Mouse (Mus musculus): Measurements from ENCODE around the gene Cd81. TPM values are rescaled to one million over a fixed set of nuclear protein-coding genes. Genes with fewer than 3 reads are reported as not detected.

Cd81 gene
- polyA plus RNA-seq, 1 experiment from 2014 or later, result 332 TPM

GRCm38 (mm10) chr7:143067469-143067868 is 14.9 kb downstream of the Cd81 start:
- no peak for ATAC-seq (ENCODE audit: insufficient number of reproducible peaks, insufficient read depth, low FRiP score, low TSS enrichment)
- 64% methylated on average over 2 of the region's 2 CpGs for WGBS
- H3K9ac ChIP-seq, result no peak overlapping the region
- H3K4me3 ChIP-seq, result no peak overlapping the region
- no peaks in the 10 kb centered on the region for H3K27me3 ChIP-seq
- H3K4me1 ChIP-seq, result peaks cover 18% of the 10 kb centered on the region
- no peaks in the 10 kb centered on the region for H3K9me3 ChIP-seq
- no peak overlapping the region for H3K4me2 ChIP-seq (replicated peaks)
- no peak overlapping the region for H3K27ac ChIP-seq
- peaks cover 50% of the 10 kb centered on the region for H3K36me3 ChIP-seq

GRCm38 (mm10) chr7:143067897-143068296 is 15.4 kb downstream of the Cd81 start:
- no peak for ATAC-seq (ENCODE audit: insufficient number of reproducible peaks, insufficient read depth, low FRiP score, low TSS enrichment)
- H3K4me2 ChIP-seq (replicated peaks), result peak overlapping the region; percentile 46
- H3K36me3 ChIP-seq, result peaks cover 46% of the 10 kb centered on the region
- 91% methylated on average over 3 of the region's 3 CpGs for WGBS
- no peaks in the 10 kb centered on the region for H3K27me3 ChIP-seq
- H3K9me3 ChIP-seq, result no peaks in the 10 kb centered on the region
- no peak overlapping the region for H3K9ac ChIP-seq
- H3K4me3 ChIP-seq, result no peak overlapping the region
- H3K4me1 ChIP-seq, result peaks cover 18% of the 10 kb centered on the region
- peak overlapping the region; percentile 87; the same call in 1 of the 2 replicates for H3K27ac ChIP-seq

- no peaks in the 10 kb centered on the region for H3K9me3 ChIP-seq
- peak overlapping the region; percentile 46 for H3K4me2 ChIP-seq (replicated peaks)
- peak overlapping the region; percentile 87 for H3K27ac ChIP-seq
- H3K9ac ChIP-seq, result peak overlapping the region; percentile 15; the same call in 1 of the 2 replicates
- no peaks in the 10 kb centered on the region for H3K27me3 ChIP-seq
- no peak for ATAC-seq (ENCODE audit: insufficient number of reproducible peaks, insufficient read depth, low FRiP score, low TSS enrichment)
- peaks cover 41% of the 10 kb centered on the region for H3K36me3 ChIP-seq
- H3K4me1 ChIP-seq, result peaks cover 18% of the 10 kb centered on the region
- peak overlapping the region; percentile 76 for H3K4me3 ChIP-seq
- 51% methylated on average over 13 of the region's 13 CpGs for WGBS
These were observed 15.9 kb downstream of the Cd81 start for GRCm38 (mm10) chr7:143068316-143068881.

GRCm38 (mm10) chr7:143068882-143069591 is 16.5 kb downstream of the Cd81 start, which contains the start of gene Tssc4:
Gene Tssc4, plus strand, starts transcription at chr7:143069249.
- peak; percentile 97 for ATAC-seq (ENCODE audit: insufficient number of reproducible peaks, insufficient read depth, low FRiP score, low TSS enrichment)
- Histone ChIP-seq H3K4me2 (replicated peaks) (peak within 1 kb of the TSS; percentile 99), H3K9me3 (no peaks in the 10 kb centered on the region), H3K27ac (peak within 1 kb of the TSS; percentile 87), H3K4me3 (peak within 1 kb of the TSS; percentile 76), H3K4me1 (peaks cover 18% of the 10 kb centered on the region), H3K27me3 (no peaks in the 10 kb centered on the region), H3K36me3 (peaks cover 35% of the 10 kb centered on the region), H3K9ac (peak within 1 kb of the TSS; percentile 81)
- under 1% methylated on average over 51 of the region's 51 CpGs for WGBS

GRCm38 (mm10) chr7:143069751-143070400 is 17.3 kb downstream of the Cd81 start:
- Histone ChIP-seq H3K27me3 (no peaks in the 10 kb centered on the region), H3K4me2 (replicated peaks) (peak overlapping the region; percentile 99), H3K4me1 (peaks cover 18% of the 10 kb centered on the region), H3K27ac (peak overlapping the region; percentile 69), H3K9ac (peak overlapping the region; percentile 81), H3K4me3 (peak overlapping the region; percentile 76), H3K9me3 (no peaks in the 10 kb centered on the region), H3K36me3 (peaks cover 26% of the 10 kb centered on the region)
- no peak for ATAC-seq (ENCODE audit: insufficient number of reproducible peaks, insufficient read depth, low FRiP score, low TSS enrichment)
- 13% methylated on average over 30 of the region's 30 CpGs for WGBS

- 86% methylated on average over 10 of the region's 10 CpGs for WGBS
- peaks cover 19% of the 10 kb centered on the region for H3K36me3 ChIP-seq
- no peak overlapping the region for H3K27ac ChIP-seq
These were observed 18.0 kb downstream of the Cd81 start for GRCm38 (mm10) chr7:143070506-143071070.

GRCm38 (mm10) chr7:143072605-143073004 is 20.1 kb downstream of the Cd81 start:
- Histone ChIP-seq H3K4me2 (replicated peaks) (no peak overlapping the region), H3K27me3 (no peaks in the 10 kb centered on the region), H3K36me3 (0 out of 2 replicates have a peak, but pooled peaks cover 3% of the 10 kb centered on the region), H3K4me3 (no peak overlapping the region), H3K9me3 (no peaks in the 10 kb centered on the region), H3K27ac (no peak overlapping the region), H3K4me1 (peaks cover 18% of the 10 kb centered on the region), H3K9ac (no peak overlapping the region)
- WGBS, result 82% methylated on average over 5 of the region's 5 CpGs
- no peak for ATAC-seq (ENCODE audit: insufficient number of reproducible peaks, insufficient read depth, low FRiP score, low TSS enrichment)

More at GRCm38 (mm10) chr7:143070506-143071070, 18.0 kb downstream of the Cd81 start:
- Histone ChIP-seq H3K9ac (peak overlapping the region; percentile 81), H3K4me3 (peak overlapping the region; percentile 76), H3K27me3 (no peaks in the 10 kb centered on the region), H3K9me3 (no peaks in the 10 kb centered on the region), H3K4me1 (peaks cover 18% of the 10 kb centered on the region), H3K4me2 (replicated peaks) (peak overlapping the region; percentile 99)
- ATAC-seq (ENCODE audit: insufficient number of reproducible peaks, insufficient read depth, low FRiP score, low TSS enrichment), result no peak

- Histone ChIP-seq H3K4me2 (replicated peaks) (no peak overlapping the region), H3K27ac (no peak overlapping the region), H3K36me3 (0 out of 2 replicates have a peak, but pooled peaks cover 3% of the 10 kb centered on the region), H3K4me1 (peaks cover 18% of the 10 kb centered on the region), H3K27me3 (no peaks in the 10 kb centered on the region), H3K4me3 (no peak overlapping the region), H3K9me3 (no peaks in the 10 kb centered on the region), H3K9ac (no peak overlapping the region)
- no peak for ATAC-seq (ENCODE audit: insufficient number of reproducible peaks, insufficient read depth, low FRiP score, low TSS enrichment)
- WGBS, result 65% methylated on average over 1 of the region's 1 CpGs
These were observed 20.5 kb downstream of the Cd81 start for GRCm38 (mm10) chr7:143073086-143073485.

GRCm38 (mm10) chr7:143075394-143075793 is 22.9 kb downstream of the Cd81 start:
- WGBS, result 75% methylated on average over 5 of the region's 5 CpGs
- peaks cover 8% of the 10 kb centered on the region for H3K4me1 ChIP-seq
- H3K27ac ChIP-seq, result no peak overlapping the region
- H3K4me2 ChIP-seq (replicated peaks), result no peak overlapping the region
- H3K4me3 ChIP-seq, result no peak overlapping the region
- no peaks in the 10 kb centered on the region for H3K27me3 ChIP-seq
- ATAC-seq (ENCODE audit: insufficient number of reproducible peaks, insufficient read depth, low FRiP score, low TSS enrichment), result no peak
- no peaks in the 10 kb centered on the region for H3K9me3 ChIP-seq
- 0 out of 2 replicates have a peak, but pooled peaks cover 3% of the 10 kb centered on the region for H3K36me3 ChIP-seq
- H3K9ac ChIP-seq, result no peak overlapping the region

- Histone ChIP-seq H3K36me3 (no peaks in the 10 kb centered on the region), H3K27ac (no peak overlapping the region), H3K4me1 (no peaks in the 10 kb centered on the region), H3K9ac (no peak overlapping the region), H3K27me3 (no peaks in the 10 kb centered on the region), H3K4me3 (no peak overlapping the region), H3K4me2 (replicated peaks) (no peak overlapping the region), H3K9me3 (no peaks in the 10 kb centered on the region)
- no peak for ATAC-seq (ENCODE audit: insufficient number of reproducible peaks, insufficient read depth, low FRiP score, low TSS enrichment)
- WGBS, result 80% methylated on average over 2 of the region's 2 CpGs
These were observed 24.8 kb downstream of the Cd81 start for GRCm38 (mm10) chr7:143077351-143077750.

- H3K27ac ChIP-seq, result no peak overlapping the region
- H3K9ac ChIP-seq, result no peak overlapping the region
- 57% methylated on average over 6 of the region's 6 CpGs for WGBS
- no peak for ATAC-seq (ENCODE audit: insufficient number of reproducible peaks, insufficient read depth, low FRiP score, low TSS enrichment)
- H3K4me2 ChIP-seq (replicated peaks), result no peak overlapping the region
- H3K27me3 ChIP-seq, result no peaks in the 10 kb centered on the region
- H3K4me1 ChIP-seq, result peaks cover 5% of the 10 kb centered on the region; the same call in 1 of the 2 replicates
- H3K9me3 ChIP-seq, result no peaks in the 10 kb centered on the region
- no peak overlapping the region for H3K4me3 ChIP-seq
- H3K36me3 ChIP-seq, result no peaks in the 10 kb centered on the region
These were observed 29.5 kb downstream of the Cd81 start for GRCm38 (mm10) chr7:143082024-143082423.
